In genomic region chr14:31168425-31168824, GRCm38 (mm10) we compare ENCODE assay signal across 8 mouse cellular contexts. TPM values are rescaled to one million over a fixed set of nuclear protein-coding genes. Genes with fewer than 3 reads are reported as not detected.
DNase-seq lines count a peak whose midpoint lies in the region; ATAC-seq and TF ChIP-seq lines count a peak whose summit lies in the region.

TSS of gene Stab1 (minus strand) at chr14:31168641.

- H3K27me3 ChIP-seq in forebrain, postnatal 0 days (ENCODE audit: insufficient read depth, low read length), result no peaks in the 10 kb centered on the region
- no peaks in the 10 kb centered on the region for H3K27me3 ChIP-seq in hindbrain, embryonic 14.5 days (ENCODE audit: control insufficient read depth, insufficient read depth, low read length)

- ATAC-seq in forebrain, postnatal 0 days, result no peak
- no peak for ATAC-seq in hindbrain, embryonic 14.5 days (ENCODE audit: low FRiP score)
- ATAC-seq in erythroblast, adult 5-6 weeks (replicated peaks; ENCODE audit: low FRiP score, poor library complexity, severe bottlenecking), result no peak

- H3K27ac ChIP-seq in forebrain, postnatal 0 days (ENCODE audit: low read depth, low read length), result 0 out of 2 replicates have a peak within 1 kb of the TSS, but pooled peaks have one; percentile 15
- no peak within 1 kb of the TSS; the same call in 1 of the 2 replicates for H3K27ac ChIP-seq in hindbrain, embryonic 14.5 days

- H3K4me3 ChIP-seq in forebrain, postnatal 0 days (ENCODE audit: low read depth, low read length), result no peak within 1 kb of the TSS
- peak within 1 kb of the TSS; percentile 7; the same call in 1 of the 2 replicates for H3K4me3 ChIP-seq in hindbrain, embryonic 14.5 days (replicated peaks; ENCODE audit: low read length)

- peaks cover 30% of the 10 kb centered on the region for H3K36me3 ChIP-seq in forebrain, postnatal 0 days (ENCODE audit: insufficient read depth)
- H3K36me3 ChIP-seq in hindbrain, embryonic 14.5 days (replicated peaks; ENCODE audit: control insufficient read depth, insufficient read depth), result peaks cover 38% of the 10 kb centered on the region

- peak; percentile 17 for DNase-seq in embryo, embryonic 10 days (ENCODE audit: low spot score)
- DNase-seq in embryo, embryonic 9.5 days (ENCODE audit: extremely low spot score), result no peak
- no peak for DNase-seq in forebrain, postnatal 0 days
- no peak for DNase-seq in hindbrain, embryonic 14.5 days (ENCODE audit: low spot score)
- DNase-seq in left cerebral cortex, postnatal 25 days (ENCODE audit: low spot score in 2 of 2), result no peak
- DNase-seq in mesoderm, embryonic 11.5 days (ENCODE audit: low read depth, low spot score), result peak; percentile 19
- no peak for DNase-seq in retina, postnatal 1 day

- 56% methylated on average over 10 of the region's 10 CpGs for WGBS in forebrain, postnatal 0 days
- 62% methylated on average over 10 of the region's 10 CpGs for WGBS in hindbrain, embryonic 14.5 days

- no peaks in the 10 kb centered on the region for H3K9me3 ChIP-seq in forebrain, postnatal 0 days (ENCODE audit: low read length)
- H3K9me3 ChIP-seq in hindbrain, embryonic 14.5 days (ENCODE audit: control insufficient read depth, low read length), result no peaks in the 10 kb centered on the region

- TF ChIP-seq CTCF in forebrain, postnatal 0 days (IDR thresholded peaks at IDR 0.05; ENCODE audit: low read depth), result no peak

- intact Hi-C loops in left cerebral cortex, postnatal 25 days (cut with DNase I), result no loop called here

- no peak within 1 kb of the TSS for H3K4me2 ChIP-seq in forebrain, postnatal 0 days (ENCODE audit: low read depth)
- peak within 1 kb of the TSS; percentile 22; the same call in 1 of the 2 replicates for H3K4me2 ChIP-seq in hindbrain, embryonic 14.5 days (replicated peaks)

- no peaks in the 10 kb centered on the region for H3K4me1 ChIP-seq in forebrain, postnatal 0 days (ENCODE audit: insufficient read depth)
- H3K4me1 ChIP-seq in hindbrain, embryonic 14.5 days (replicated peaks; ENCODE audit: control insufficient read depth, insufficient read depth, low read length), result 0 out of 2 replicates have a peak, but pooled peaks cover 8% of the 10 kb centered on the region

- no peak within 1 kb of the TSS for H3K9ac ChIP-seq in forebrain, postnatal 0 days
- H3K9ac ChIP-seq in hindbrain, embryonic 14.5 days, result peak within 1 kb of the TSS; percentile 8; the same call in 1 of the 2 replicates

RNA-seq across cellular contexts. Expression of gene Stab1, which starts in this region (rescaled TPM):
- 21.9 and 23.3 TPM in 2 replicates for total RNA-seq in forebrain, postnatal 0 days (2014; rRNA removed)
- 7.7 and 11.4 TPM in 2 replicates for polyA plus RNA-seq in forebrain, postnatal 0 days (2015; fragmentation: Nextera tagmentation; extraction: Ambion mirVana)
- 17.9 and 27.6 TPM in 2 replicates for polyA plus RNA-seq in hindbrain, embryonic 14.5 days (2014; fragmentation: Nextera tagmentation; extraction: Ambion mirVana)
- total RNA-seq in left cerebral cortex, postnatal 25 days (2021), result 10 to 100 TPM; 19.8 to 30.3 TPM
- not detected in 2 replicates for total RNA-seq in erythroblast, adult 5-6 weeks (2015; ENCODE audit: low replicate concordance)
- 0.70 TPM in 1 of 2 replicates, not detected in the other for total RNA-seq in erythroblast, adult 5-6 weeks (2017; ENCODE audit: low replicate concordance)

Comparison
In these comparisons a context has a peak if more than half of its experiments do, and no peak if none do; other contexts are left out.
1. DNase-seq: peak in embryo, embryonic 10 days (single experiment) and mesoderm, embryonic 11.5 days (single experiment); none in embryo, embryonic 9.5 days (single experiment), forebrain, postnatal 0 days (single experiment), hindbrain, embryonic 14.5 days (single experiment), left cerebral cortex, postnatal 25 days (0 of 2) and retina, postnatal 1 day (single experiment).